Mouse (Mus musculus): Measurements from ENCODE around the gene Supv3l1. TPM values are rescaled to one million over a fixed set of nuclear protein-coding genes. Genes with fewer than 3 reads are reported as not detected.
"Not testable (repeated sequence)": the region's sequence is repeated elsewhere in the genome, so short reads cannot be mapped to it uniquely, and the experiment has no call there.

The Supv3l1 gene
- 29.0 and 30.3 TPM in 2 replicates for polyA plus RNA-seq (2016; fragmentation: Nextera tagmentation; extraction: Ambion mirVana)

DNA sequence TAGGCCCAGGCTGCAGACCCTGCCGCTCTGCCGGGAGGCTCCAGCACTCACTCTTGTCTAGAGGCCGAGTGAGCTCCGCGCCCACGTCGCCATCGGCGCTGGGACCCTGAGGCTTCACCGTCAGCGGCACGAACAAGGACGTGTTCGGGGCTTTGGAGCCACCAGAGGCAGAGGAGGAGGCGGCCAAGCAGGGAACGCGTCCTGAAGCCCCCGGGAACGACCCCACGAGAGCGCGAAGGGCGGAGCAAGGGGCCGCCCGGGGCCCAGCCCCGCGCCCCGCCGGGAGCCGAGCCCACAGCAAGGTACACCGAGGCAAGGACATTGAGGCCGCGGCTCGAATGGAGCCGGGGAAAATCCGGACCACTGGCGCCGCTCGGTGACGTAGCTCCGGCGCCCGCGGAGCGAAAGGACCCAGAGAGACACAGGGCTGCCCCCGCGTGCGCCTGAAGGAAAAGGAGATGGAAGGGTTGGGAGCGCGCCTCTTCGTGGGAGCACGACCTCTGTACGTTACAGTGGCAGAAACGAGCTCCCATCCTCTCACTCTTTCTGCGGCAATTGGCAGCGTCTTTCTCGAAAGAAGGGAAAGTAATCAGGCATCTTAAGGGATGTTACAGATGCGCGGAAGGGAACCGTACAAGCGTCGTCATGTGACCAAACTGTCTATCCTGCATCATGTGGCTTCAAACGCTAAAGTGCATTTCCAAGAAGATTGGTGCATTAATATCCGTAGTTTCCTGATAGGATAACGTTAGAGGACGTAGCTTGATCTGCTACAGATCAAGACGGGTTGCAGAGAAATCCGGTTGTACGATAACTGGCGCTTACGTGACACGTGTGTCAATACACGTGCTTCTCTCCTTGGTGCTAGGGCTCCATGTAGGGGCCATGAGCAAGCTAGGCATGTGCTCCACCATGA, at the start of gene Supv3l1, which contains the start of gene 4930507D05Rik:
Supv3l1 (minus strand) TSS at position 375 of the 916 bp plus-strand sequence.
4930507D05Rik (plus strand) TSS at position 126 of the 916 bp plus-strand sequence.
- peak within 1 kb of the TSS; percentile 77 for H3K4me2 ChIP-seq
- H3K4me1 ChIP-seq (replicated peaks), result peaks cover 12% of the 10 kb centered on the region
- peak within 1 kb of the TSS; percentile 98 for H3K4me3 ChIP-seq
- H3K36me3 ChIP-seq, result peaks cover 30% of the 10 kb centered on the region
- peak; percentile 88 for ATAC-seq (ENCODE audit: insufficient number of reproducible peaks, low FRiP score)
- H3K27me3 ChIP-seq (replicated peaks), result no peaks in the 10 kb centered on the region
- H3K27ac ChIP-seq (ENCODE audit: poor library complexity, severe bottlenecking), result peak within 1 kb of the TSS; percentile 91
- WGBS, result under 1% methylated on average over 73 of the region's 73 CpGs
- peak within 1 kb of the TSS; percentile 93 for H3K9ac ChIP-seq
- no peaks in the 10 kb centered on the region for H3K9me3 ChIP-seq (replicated peaks)

DNA sequence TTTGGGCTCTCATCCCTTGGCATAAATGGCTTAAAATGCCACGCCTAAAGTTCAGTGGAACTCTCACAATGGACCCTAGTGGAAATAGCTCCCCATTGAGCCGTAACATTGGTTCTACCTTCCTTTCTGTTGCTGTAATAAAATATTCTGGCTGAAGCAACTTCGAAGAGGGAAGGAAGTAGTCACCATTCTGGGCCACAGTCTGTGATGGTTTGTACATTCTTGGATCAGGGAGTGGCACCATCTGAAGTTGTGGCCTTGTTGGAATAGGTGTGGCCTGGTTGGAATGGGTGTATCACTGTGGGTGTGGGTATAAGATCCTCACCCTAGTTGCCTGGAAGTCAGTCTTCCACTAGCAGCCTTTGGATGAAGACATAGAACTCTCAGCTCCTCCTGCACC, 42.1 kb upstream of the Supv3l1 start:
- not testable (repeated sequence) for H3K9me3 ChIP-seq (replicated peaks); H3K27me3 ChIP-seq (replicated peaks); H3K4me3 ChIP-seq; ATAC-seq (ENCODE audit: insufficient number of reproducible peaks, low FRiP score); H3K4me2 ChIP-seq; H3K9ac ChIP-seq; H3K36me3 ChIP-seq; H3K4me1 ChIP-seq (replicated peaks); H3K27ac ChIP-seq (ENCODE audit: poor library complexity, severe bottlenecking)
- 79% methylated on average over 3 of the region's 3 CpGs for WGBS

GRCm38 (mm10) chr10:62488266-62488665, 38.7 kb upstream of the Supv3l1 start:
- Histone ChIP-seq H3K4me1 (replicated peaks) (peaks cover 5% of the 10 kb centered on the region), H3K27me3 (replicated peaks) (no peaks in the 10 kb centered on the region), H3K36me3 (no peaks in the 10 kb centered on the region), H3K9me3 (replicated peaks) (no peaks in the 10 kb centered on the region), H3K4me2 (no peak overlapping the region), H3K9ac (no peak overlapping the region), H3K27ac (ENCODE audit: poor library complexity, severe bottlenecking) (no peak overlapping the region), H3K4me3 (no peak overlapping the region)
- no peak for ATAC-seq (ENCODE audit: insufficient number of reproducible peaks, low FRiP score)
- WGBS, result 21% methylated on average over 1 of the region's 1 CpGs

GRCm38 (mm10) chr10:62486618-62487415, 37.3 kb upstream of the Supv3l1 start, which contains the start of gene Vps26a:
Vps26a (minus strand) TSS chr10:62486805.
- no peaks in the 10 kb centered on the region for H3K9me3 ChIP-seq (replicated peaks)
- peak within 1 kb of the TSS; percentile 93 for H3K9ac ChIP-seq
- H3K4me2 ChIP-seq, result peak within 1 kb of the TSS; percentile 87
- peak; percentile 95 for ATAC-seq (ENCODE audit: insufficient number of reproducible peaks, low FRiP score)
- peak within 1 kb of the TSS; percentile 80 for H3K27ac ChIP-seq (ENCODE audit: poor library complexity, severe bottlenecking)
- WGBS, result under 1% methylated on average over 57 of the region's 59 CpGs
- H3K4me3 ChIP-seq, result peak within 1 kb of the TSS; percentile 89
- no peaks in the 10 kb centered on the region for H3K36me3 ChIP-seq
- H3K27me3 ChIP-seq (replicated peaks), result no peaks in the 10 kb centered on the region
- peaks cover 5% of the 10 kb centered on the region for H3K4me1 ChIP-seq (replicated peaks)

DNA sequence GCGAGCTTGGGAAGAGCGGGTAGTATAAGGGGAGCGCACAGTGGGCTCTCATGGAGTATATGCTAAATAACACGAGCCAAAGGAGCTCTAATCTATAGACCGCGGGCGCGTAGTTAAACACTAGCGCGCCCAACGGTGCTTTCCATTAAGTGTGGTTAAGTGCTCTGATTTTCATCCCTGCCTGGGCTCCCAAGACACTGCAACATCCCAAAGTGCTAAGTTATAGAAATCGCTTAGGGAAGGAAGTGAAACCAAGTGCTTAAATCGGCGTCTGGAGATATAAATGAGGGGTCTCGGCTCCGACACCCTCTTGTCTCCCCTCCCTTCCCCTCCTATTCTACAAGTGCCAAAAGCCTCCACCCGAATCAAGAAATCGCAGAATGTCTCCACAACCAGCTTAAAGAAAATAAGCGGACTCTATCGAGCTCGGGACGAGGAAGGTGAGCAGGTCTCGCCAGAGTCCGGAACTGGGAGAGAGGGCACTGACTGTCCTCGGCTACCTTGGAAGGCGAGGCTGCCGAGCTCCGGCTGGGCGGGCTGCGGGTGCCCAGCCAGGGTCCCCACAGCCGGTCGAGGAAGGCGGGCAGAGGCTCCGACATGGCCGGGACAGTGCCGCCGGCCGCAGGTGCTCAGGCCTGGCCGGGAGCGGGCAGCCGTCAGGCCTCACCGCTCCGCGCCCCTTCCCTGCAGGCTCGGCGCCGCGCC, 36.5 kb upstream of the Supv3l1 start:
- WGBS, result under 1% methylated on average over 39 of the region's 48 CpGs
- H3K4me1 ChIP-seq (replicated peaks), result peaks cover 5% of the 10 kb centered on the region
- H3K27ac ChIP-seq (ENCODE audit: poor library complexity, severe bottlenecking), result peak overlapping the region; percentile 80
- peak overlapping the region; percentile 87 for H3K4me2 ChIP-seq
- H3K4me3 ChIP-seq, result peak overlapping the region; percentile 89
- no peaks in the 10 kb centered on the region for H3K36me3 ChIP-seq
- H3K27me3 ChIP-seq (replicated peaks), result no peaks in the 10 kb centered on the region
- ATAC-seq (ENCODE audit: insufficient number of reproducible peaks, low FRiP score), result peak; percentile 79
- no peaks in the 10 kb centered on the region for H3K9me3 ChIP-seq (replicated peaks)
- peak overlapping the region; percentile 93 for H3K9ac ChIP-seq

DNA sequence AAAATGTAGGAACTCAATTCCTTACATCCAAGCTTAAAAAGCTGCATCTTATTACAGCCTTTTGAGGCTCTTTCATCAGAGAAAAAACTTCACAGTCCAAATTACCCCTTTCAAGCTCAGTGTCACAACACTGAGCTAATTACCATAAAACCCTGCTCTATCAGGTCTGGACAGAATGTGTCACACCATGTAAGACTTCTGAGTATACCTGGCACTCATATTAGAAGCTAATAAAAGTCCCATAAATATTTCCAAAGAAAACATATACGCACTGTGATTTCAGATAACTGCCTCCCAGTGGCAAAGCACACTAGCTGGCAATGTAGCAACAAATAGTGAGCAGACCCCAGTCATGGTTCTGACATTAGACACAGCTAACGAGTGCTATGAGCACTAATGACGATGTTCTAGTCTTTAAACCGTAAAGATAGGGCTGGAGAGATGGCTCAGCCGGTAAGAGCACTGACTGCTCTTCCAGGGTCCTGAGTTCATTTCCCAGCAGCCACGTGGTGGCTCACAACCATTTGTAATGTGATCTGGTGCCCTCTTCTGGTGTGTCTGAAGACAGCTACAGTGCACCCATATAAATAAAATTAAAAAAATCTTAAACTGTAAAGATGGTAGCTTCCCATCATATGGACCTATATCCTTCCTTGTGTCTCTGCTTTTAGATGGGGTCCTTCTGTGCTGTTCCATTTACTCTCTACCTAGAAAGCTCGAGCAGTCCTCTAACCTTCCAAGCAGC, 31.7 kb upstream of the Supv3l1 start:
- Histone ChIP-seq H3K4me1 (replicated peaks) (no peaks in the 10 kb centered on the region), H3K27me3 (replicated peaks) (no peaks in the 10 kb centered on the region), H3K27ac (ENCODE audit: poor library complexity, severe bottlenecking) (no peak overlapping the region), H3K4me3 (no peak overlapping the region), H3K9me3 (replicated peaks) (no peaks in the 10 kb centered on the region), H3K4me2 (no peak overlapping the region), H3K9ac (no peak overlapping the region), H3K36me3 (peaks cover 5% of the 10 kb centered on the region; the same call in 1 of the 2 replicates)
- ATAC-seq (ENCODE audit: insufficient number of reproducible peaks, low FRiP score), result no peak
- WGBS, result 74% methylated on average over 7 of the region's 7 CpGs

- Histone ChIP-seq H3K4me1 (replicated peaks) (no peaks in the 10 kb centered on the region), H3K9ac (no peak overlapping the region), H3K9me3 (replicated peaks) (no peaks in the 10 kb centered on the region), H3K27me3 (replicated peaks) (no peaks in the 10 kb centered on the region), H3K4me3 (no peak overlapping the region), H3K4me2 (no peak overlapping the region), H3K27ac (ENCODE audit: poor library complexity, severe bottlenecking) (no peak overlapping the region), H3K36me3 (peaks cover 10% of the 10 kb centered on the region; the same call in 1 of the 2 replicates)
- no peak for ATAC-seq (ENCODE audit: insufficient number of reproducible peaks, low FRiP score)
- 76% methylated on average over 2 of the region's 2 CpGs for WGBS
Observed at GRCm38 (mm10) chr10:62476980-62477379, 27.4 kb upstream of the Supv3l1 start.

DNA sequence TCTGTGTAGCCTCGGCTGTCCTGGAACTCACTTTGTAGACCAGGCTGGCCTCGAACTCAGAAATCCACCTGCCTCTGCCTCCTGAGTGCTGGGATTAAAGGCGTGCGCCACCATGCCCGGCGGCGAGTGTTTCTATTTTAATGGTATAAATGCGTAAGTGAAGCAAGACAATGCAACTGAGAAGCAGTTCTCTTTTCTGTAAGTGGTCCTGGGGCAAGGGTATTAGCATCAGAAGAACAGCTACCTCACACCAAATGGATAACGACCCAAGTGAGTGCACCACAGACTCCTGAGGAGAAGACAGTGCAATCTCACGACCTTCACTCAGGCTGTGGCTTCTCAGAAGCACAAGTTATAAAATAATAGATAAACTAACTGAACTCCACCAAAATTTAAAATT, 25.4 kb upstream of the Supv3l1 start:
- WGBS, result 88% methylated on average over 10 of the region's 10 CpGs
- no peak overlapping the region for H3K4me3 ChIP-seq
- ATAC-seq (ENCODE audit: insufficient number of reproducible peaks, low FRiP score), result no peak
- H3K27me3 ChIP-seq (replicated peaks), result no peaks in the 10 kb centered on the region
- H3K4me1 ChIP-seq (replicated peaks), result peaks cover 3% of the 10 kb centered on the region; the same call in 1 of the 2 replicates
- no peak overlapping the region for H3K4me2 ChIP-seq
- H3K9ac ChIP-seq, result no peak overlapping the region
- no peaks in the 10 kb centered on the region for H3K9me3 ChIP-seq (replicated peaks)
- no peak overlapping the region for H3K27ac ChIP-seq (ENCODE audit: poor library complexity, severe bottlenecking)
- peaks cover 10% of the 10 kb centered on the region; the same call in 1 of the 2 replicates for H3K36me3 ChIP-seq

- H3K27ac ChIP-seq (ENCODE audit: poor library complexity, severe bottlenecking), result peak overlapping the region; percentile 27; the same call in 1 of the 2 replicates
- H3K9me3 ChIP-seq (replicated peaks), result no peaks in the 10 kb centered on the region
- H3K36me3 ChIP-seq, result 0 out of 2 replicates have a peak, but pooled peaks cover 10% of the 10 kb centered on the region
- WGBS, result 36% methylated on average over 5 of the region's 5 CpGs
- H3K4me3 ChIP-seq, result no peak overlapping the region
- H3K9ac ChIP-seq, result no peak overlapping the region
- H3K27me3 ChIP-seq (replicated peaks), result no peaks in the 10 kb centered on the region
- ATAC-seq (ENCODE audit: insufficient number of reproducible peaks, low FRiP score), result no peak
- H3K4me2 ChIP-seq, result no peak overlapping the region
- H3K4me1 ChIP-seq (replicated peaks), result peaks cover 3% of the 10 kb centered on the region; the same call in 1 of the 2 replicates
Observed at GRCm38 (mm10) chr10:62471105-62471504, 21.6 kb upstream of the Supv3l1 start.

DNA sequence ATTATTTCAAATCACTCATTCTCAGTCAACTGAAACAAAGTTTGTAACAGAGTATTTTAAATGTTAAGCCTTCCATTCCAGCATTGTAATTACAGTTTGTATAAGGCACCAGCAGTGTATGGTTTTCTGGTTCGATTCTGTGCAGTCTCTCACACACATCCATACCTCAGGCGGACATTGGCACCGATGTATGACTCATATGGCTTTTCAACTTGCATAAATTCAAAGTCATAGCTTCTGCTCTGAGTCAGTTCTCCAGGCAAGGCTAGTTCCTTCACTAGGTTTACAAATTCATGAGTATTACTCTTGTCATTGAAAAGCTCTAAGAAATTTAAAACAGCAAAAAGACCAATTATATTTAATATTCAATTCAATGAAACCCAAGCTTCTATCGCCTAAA, 20.2 kb upstream of the Supv3l1 start:
- Histone ChIP-seq H3K9ac (no peak overlapping the region), H3K4me2 (no peak overlapping the region), H3K27me3 (replicated peaks) (no peaks in the 10 kb centered on the region), H3K4me3 (no peak overlapping the region), H3K36me3 (0 out of 2 replicates have a peak, but pooled peaks cover 6% of the 10 kb centered on the region), H3K4me1 (replicated peaks) (peaks cover 3% of the 10 kb centered on the region; the same call in 1 of the 2 replicates), H3K27ac (ENCODE audit: poor library complexity, severe bottlenecking) (no peak overlapping the region), H3K9me3 (replicated peaks) (no peaks in the 10 kb centered on the region)
- WGBS, result 85% methylated on average over 4 of the region's 4 CpGs
- no peak for ATAC-seq (ENCODE audit: insufficient number of reproducible peaks, low FRiP score)

All from heart, embryonic 12.5 days (tissue).